Mouse (Mus musculus) liver, embryonic 18 days (tissue): Measurements from ENCODE around the gene Nlrc3. TPM values are rescaled to one million over a fixed set of nuclear protein-coding genes. Genes with fewer than 3 reads are reported as not detected.

Source experiments
- polyA plus RNA-seq: library from polyadenylated mRNA; depleted of rRNA; stranded (reverse); fragments of >200 nt; gene quantifications from 2 replicates; pipeline ENCODE4 v1.2.3, GENCODE M21; 2012; rRNA removed

Gene Nlrc3
- polyA plus RNA-seq = 0.85 and 0.89 TPM in 2 replicates

DNA sequence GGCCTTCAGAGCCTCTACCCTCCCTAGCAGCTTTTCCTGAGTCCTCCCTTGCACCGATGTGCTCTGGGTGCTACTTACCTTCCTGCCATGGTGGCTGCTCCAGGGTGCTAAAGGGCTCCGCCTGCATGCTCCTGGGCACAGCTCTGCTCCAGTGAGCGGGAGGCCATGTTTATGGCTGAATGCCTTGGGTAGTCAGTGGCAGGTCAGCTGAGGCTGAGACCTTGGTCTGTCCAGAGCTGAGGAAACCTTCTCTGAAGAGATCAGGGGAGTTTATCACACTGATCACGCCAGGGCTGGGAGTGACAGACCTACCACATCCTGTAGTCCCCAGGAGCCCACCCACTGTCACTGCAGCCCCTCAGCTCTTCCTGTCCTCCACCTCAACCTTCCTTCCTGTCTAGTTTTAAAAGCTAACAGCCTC, at the start of gene Nlrc3:
TSS of gene Nlrc3 (minus strand) at position 382 of the 421 bp plus-strand sequence.

DNA sequence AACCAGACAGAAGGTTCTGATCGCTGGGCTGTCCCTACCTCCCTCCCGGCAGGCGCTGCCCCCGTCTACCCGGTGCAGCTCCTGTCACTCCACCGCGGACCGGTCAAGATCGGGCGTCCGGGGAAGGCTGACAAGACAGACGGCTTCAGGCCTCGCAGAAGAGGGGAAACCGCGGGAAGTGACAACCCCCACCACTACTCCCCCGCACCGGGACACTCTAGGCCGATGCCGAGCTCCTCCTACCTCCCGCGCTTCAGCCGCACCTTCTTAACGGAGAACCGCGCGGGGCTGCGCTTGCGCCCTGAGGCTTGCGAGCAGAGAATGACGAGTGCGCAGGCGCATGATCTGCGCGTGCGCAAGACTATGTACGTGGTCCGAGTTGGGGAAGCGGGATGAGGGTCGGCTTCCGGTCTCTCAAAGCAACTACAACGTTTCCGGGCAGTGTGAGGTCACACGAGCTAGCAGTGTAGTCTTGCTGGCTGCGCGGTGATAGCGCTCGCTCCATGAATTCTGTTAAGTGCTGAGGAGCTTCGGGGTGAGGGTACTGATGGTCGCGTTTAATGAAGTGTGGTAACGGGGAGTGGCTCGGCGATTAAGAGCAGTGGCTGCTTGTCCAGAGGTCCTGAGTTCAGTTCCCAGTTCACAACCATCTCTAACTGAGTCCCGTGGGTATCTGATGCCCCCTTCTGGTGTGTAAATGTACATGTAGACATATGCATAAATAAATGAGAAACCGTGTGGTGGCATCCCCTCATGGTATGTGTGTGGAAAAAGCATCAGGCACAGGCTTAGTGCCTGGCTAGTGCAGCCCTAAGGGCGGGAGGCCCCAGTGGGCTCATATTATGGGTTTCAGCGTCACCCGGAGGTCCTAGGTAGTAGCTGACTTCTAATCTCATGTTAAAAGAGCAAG, 27.3 kb upstream of the Nlrc3 start, which contains the start of gene Slx4:
TSS of gene Slx4 (minus strand) at position 282 of the 910 bp plus-strand sequence.

DNA sequence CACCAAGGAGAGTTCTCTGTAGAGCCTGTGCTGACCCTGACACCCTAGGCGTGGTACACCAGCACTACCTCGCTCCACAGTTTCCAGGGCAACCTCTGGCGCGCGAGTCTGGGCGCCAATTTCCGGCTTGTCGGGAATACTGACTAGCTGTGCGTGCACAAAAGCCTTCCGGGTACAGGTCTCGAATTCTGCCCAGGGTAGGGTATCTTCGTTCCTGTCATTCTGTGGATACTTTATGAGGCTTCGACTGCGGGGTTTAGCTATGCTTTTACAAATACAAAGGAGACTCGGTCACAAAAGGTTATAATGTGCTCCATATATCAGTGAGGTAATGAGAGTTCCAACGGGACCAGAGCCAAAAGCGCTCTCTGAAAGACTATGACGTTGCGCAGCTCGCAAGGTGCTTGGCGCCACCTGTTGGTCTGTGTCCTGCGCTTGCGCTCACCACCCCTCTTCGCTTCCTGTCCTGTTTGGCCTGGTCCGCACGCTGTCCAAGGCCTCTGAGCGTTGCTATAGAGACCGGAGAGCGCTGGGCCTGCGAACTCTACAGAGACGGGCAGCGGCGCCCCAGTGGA, 67.8 kb downstream of the Nlrc3 start, which contains the start of the genes 1700037C18Rik and Cluap1:
TSS of gene 1700037C18Rik (minus strand) at position 153 of the 575 bp plus-strand sequence.
TSS of gene Cluap1 (plus strand) at position 265 of the 575 bp plus-strand sequence.

Other genes with a start within 250 kb of the Nlrc3 start
- gene Zfp263, start 232.5 kb downstream of the Nlrc3 start, polyA plus RNA-seq = 5.8 and 5.9 TPM in 2 replicates
- gene Olfr15, start 145.8 kb downstream of the Nlrc3 start, polyA plus RNA-seq = not detected in 2 replicates
- gene Zfp174, start 129.4 kb downstream of the Nlrc3 start, polyA plus RNA-seq = 1.5 and 2.1 TPM in 2 replicates
- 25.1 and 28.9 TPM in 2 replicates for gene Naa60, start 104.3 kb downstream of the Nlrc3 start, polyA plus RNA-seq
- gene Zfp597, start 92.1 kb downstream of the Nlrc3 start, polyA plus RNA-seq = 2.3 and 2.9 TPM in 2 replicates
- gene Gm20695, start 92.0 kb downstream of the Nlrc3 start, polyA plus RNA-seq = 0.13 and 0.26 TPM in 2 replicates
- 0.87 and 1.2 TPM in 2 replicates for gene 1700037C18Rik, start 67.9 kb downstream of the Nlrc3 start, polyA plus RNA-seq
- gene Cluap1, start 67.8 kb downstream of the Nlrc3 start, polyA plus RNA-seq = 4.1 and 4.9 TPM in 2 replicates
- gene Slx4, start 27.1 kb upstream of the Nlrc3 start, polyA plus RNA-seq = 10.8 and 11.7 TPM in 2 replicates
- 0.06 and 0.10 TPM in 2 replicates for gene Dnase1, start 60.3 kb upstream of the Nlrc3 start, polyA plus RNA-seq
- 87.6 and 98.2 TPM in 2 replicates for gene Trap1, start 101.2 kb upstream of the Nlrc3 start, polyA plus RNA-seq
- gene Crebbp, start 237.4 kb upstream of the Nlrc3 start, polyA plus RNA-seq = 3.2 and 3.5 TPM in 2 replicates